Mouse (Mus musculus) megakaryocyte, embryonic 14.5 days (primary cell): ENCODE measurements around the gene Ptgir.

Experiments used
- FLI1 ChIP-seq: IDR thresholded peaks from 2 replicates; pipeline ENCODE4 v1.6.1; 2012; ENCODE audit warnings: low read length, inconsistent platforms, mixed read lengths
- GATA1 ChIP-seq: IDR thresholded peaks from 3 replicates; pipeline ENCODE4 v1.6.1; 2012; ENCODE audit warnings: mixed read lengths, low read length, inconsistent platforms, borderline replicate concordance

DNA sequence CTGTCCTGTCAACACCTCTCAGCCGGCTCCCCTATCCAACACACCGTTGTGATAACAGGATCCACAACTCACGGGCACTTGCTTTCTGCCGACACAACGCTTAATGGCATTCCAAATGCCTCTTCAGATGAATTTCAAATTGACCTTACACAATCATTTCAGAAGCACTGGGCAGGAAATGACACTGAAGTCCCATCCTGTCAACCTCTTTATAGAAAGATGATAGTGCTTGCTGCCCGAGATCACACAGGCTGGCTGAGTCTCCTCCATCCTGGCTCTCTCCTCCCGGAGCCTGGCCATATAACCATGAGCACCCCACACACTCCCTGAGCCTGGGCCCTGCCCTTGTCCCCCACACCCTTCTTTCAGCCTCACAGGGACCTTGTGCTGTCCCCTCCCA is 1.6 kb downstream of the Ptgir start:
- TF ChIP-seq GATA1: no peak
- no peak for TF ChIP-seq FLI1
